Mouse (Mus musculus): ENCODE measurements around the gene Sbk2. TPM values are rescaled to one million over a fixed set of nuclear protein-coding genes. Genes with fewer than 3 reads are reported as not detected.
"Not testable (repeated sequence)": the region's sequence is repeated elsewhere in the genome, so short reads cannot be mapped to it uniquely, and the experiment has no call there.

The Sbk2 gene
- total RNA-seq (2014; rRNA removed) (0.49 TPM in 1 of 2 replicates, not detected in the other), polyA plus RNA-seq (2015; fragmentation: Nextera tagmentation; extraction: Ambion mirVana) (0.20 TPM in 1 of 2 replicates, not detected in the other)

DNA sequence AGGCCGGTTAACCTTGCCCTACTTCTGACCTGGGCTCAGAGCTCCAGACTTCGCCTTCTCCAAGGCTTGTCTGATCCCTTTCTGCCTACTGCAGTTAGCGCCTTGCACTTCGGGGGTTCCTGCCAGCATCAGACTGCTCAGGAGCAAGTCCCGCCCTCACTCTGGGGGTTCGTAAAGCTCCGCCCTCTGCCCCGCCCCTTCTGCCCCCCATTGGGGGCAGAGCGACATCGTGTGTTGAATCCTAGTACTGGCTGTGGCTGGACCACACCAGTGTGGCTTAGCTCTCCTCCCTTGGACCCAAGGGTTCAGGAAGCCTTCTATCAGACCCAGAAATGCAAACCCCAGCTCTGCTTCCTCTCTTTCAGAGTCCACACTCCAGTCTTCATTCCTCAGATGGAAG, at the start of gene Sbk2:
Sbk2 (minus strand) TSS at position 135 of the 400 bp plus-strand sequence.
- Histone ChIP-seq H3K36me3 (ENCODE audit: insufficient read depth, low read length) (no peaks in the 10 kb centered on the region), H3K9me3 (ENCODE audit: low read length) (no peaks in the 10 kb centered on the region), H3K4me2 (ENCODE audit: low read depth, low read length, poor library complexity, severe bottlenecking) (peak within 1 kb of the TSS; percentile 26), H3K27ac (ENCODE audit: low read depth, low read length) (no peak within 1 kb of the TSS), H3K27me3 (ENCODE audit: insufficient read depth, low read length) (no peaks in the 10 kb centered on the region), H3K4me1 (ENCODE audit: insufficient read depth, low read length) (no peaks in the 10 kb centered on the region), H3K9ac (replicated peaks; ENCODE audit: low read length, poor library complexity, severe bottlenecking) (no peak within 1 kb of the TSS; the same call in 1 of the 2 replicates), H3K4me3 (ENCODE audit: low read depth, low read length) (no peak within 1 kb of the TSS)
- ATAC-seq (ENCODE audit: low FRiP score) (peak; percentile 81), DNase-seq (ENCODE audit: low spot score) (peak; percentile 71)
- WGBS, result 7% methylated on average over 10 of the region's 10 CpGs
- TF ChIP-seq CTCF (IDR thresholded peaks at IDR 0.05), result peak; percentile 79

DNA sequence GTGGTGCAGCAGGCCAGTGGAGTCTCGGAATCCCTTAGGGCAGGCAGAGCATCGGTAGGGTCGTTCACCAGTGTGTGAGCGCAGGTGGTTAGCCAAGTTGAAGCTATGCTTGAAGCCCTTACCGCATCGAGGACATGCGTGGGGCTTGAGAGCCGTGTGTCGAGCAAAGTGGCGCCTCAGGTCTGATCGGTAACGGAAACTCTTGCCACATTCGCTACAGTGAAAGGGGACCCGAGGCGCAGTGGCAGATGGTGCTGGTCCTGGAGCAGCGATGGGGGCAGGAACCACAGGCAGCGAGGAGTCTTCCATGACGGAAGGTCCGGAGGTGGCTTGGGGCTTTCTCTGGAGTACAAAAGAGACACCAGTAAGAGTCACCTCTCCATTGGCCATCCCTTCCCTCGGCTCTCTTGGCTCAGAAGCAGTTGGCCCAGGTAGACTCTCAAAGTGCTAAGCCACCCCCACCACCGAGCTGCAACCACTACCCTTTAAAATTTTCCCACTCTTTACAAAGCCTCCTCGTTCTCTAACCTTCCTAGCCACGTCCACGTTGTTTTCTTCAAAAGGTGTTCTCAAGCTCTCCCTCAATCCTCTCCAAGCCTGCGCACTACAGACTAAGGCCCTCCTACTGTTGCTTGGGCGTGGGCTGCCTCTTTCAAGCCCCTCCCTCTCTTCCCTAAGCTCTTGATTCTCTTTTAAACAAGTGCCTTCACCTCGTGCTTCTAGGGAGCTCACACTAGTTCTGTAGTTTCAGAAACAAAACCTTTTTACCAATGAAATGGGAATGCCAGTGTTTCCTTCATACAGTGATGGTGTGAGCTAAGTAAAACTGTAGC, 48.7 kb upstream of the Sbk2 start:
- Histone ChIP-seq H3K27me3 (ENCODE audit: insufficient read depth, low read length) (no peaks in the 10 kb centered on the region), H3K4me3 (ENCODE audit: low read depth, low read length) (no peak overlapping the region), H3K9ac (replicated peaks; ENCODE audit: low read length, poor library complexity, severe bottlenecking) (no peak overlapping the region), H3K4me1 (ENCODE audit: insufficient read depth, low read length) (no peaks in the 10 kb centered on the region), H3K36me3 (ENCODE audit: insufficient read depth, low read length) (peaks cover 43% of the 10 kb centered on the region), H3K9me3 (ENCODE audit: low read length) (no peaks in the 10 kb centered on the region), H3K4me2 (ENCODE audit: low read depth, low read length, poor library complexity, severe bottlenecking) (no peak overlapping the region), H3K27ac (ENCODE audit: low read depth, low read length) (no peak overlapping the region)
- ATAC-seq (ENCODE audit: low FRiP score), result no peak
- WGBS, result 92% methylated on average over 27 of the region's 27 CpGs
- no peak for TF ChIP-seq CTCF (IDR thresholded peaks at IDR 0.05)
- DNase-seq (ENCODE audit: low spot score), result no peak

DNA sequence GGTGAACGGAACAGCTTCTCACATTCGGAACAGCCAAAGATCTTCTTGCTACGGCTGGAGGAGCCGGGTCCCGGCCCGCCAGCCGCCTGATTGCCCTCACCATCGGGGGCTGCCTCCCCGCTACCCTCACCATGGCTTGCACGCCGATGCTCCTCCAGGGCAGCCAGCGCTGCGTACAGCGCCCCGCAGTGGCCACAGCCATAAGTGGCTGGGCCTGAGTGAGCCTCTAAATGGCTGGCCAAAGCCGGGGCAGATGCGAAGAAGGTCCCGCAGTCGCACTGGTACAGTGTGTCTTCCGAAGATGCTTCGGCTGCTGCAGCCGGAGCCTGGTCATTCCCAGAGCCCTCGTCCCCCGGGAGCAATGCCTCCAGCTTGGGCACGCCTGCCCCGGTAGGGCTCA, 44.0 kb upstream of the Sbk2 start:
- 0 out of 2 replicates have a peak, but pooled peaks have one; percentile 10 for TF ChIP-seq CTCF (IDR thresholded peaks at IDR 0.05)
- WGBS, result 94% methylated on average over 26 of the region's 26 CpGs
- no peak for ATAC-seq (ENCODE audit: low FRiP score)

DNA sequence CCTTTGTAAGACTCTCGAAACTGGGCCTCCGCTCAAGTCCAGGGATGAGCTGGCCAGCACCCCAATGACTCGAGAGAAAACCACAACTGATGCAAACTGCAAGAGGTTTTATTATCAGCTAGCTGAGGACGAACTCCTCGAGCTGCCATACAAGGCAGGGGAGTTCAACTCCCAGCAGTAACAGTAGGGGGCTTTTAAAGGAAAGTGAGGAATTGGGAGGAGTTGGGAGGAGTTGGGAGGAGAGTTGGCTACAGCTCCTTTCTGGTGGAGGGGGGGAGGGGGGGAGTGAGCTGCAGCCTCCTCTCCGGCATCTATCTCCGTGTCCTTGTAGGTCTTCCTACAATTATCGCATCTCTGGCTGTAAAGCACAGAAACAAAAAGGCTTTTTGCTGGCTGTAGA, 38.7 kb upstream of the Sbk2 start:
- H3K4me3 ChIP-seq (ENCODE audit: low read depth, low read length); H3K27me3 ChIP-seq (ENCODE audit: insufficient read depth, low read length); H3K9ac ChIP-seq (replicated peaks; ENCODE audit: low read length, poor library complexity, severe bottlenecking); ATAC-seq (ENCODE audit: low FRiP score); H3K27ac ChIP-seq (ENCODE audit: low read depth, low read length); DNase-seq (ENCODE audit: low spot score); H3K9me3 ChIP-seq (ENCODE audit: low read length); H3K4me2 ChIP-seq (ENCODE audit: low read depth, low read length, poor library complexity, severe bottlenecking); H3K4me1 ChIP-seq (ENCODE audit: insufficient read depth, low read length): not testable (repeated sequence)
- 70% methylated on average over 8 of the region's 8 CpGs for WGBS
- peaks cover 11% of the 10 kb centered on the region for H3K36me3 ChIP-seq (ENCODE audit: insufficient read depth, low read length)

More for the DNA sequence above, 44.0 kb upstream of the Sbk2 start:
- no peak for DNase-seq (ENCODE audit: low spot score)
- no peak overlapping the region for H3K9ac ChIP-seq (replicated peaks; ENCODE audit: low read length, poor library complexity, severe bottlenecking)
- H3K4me3 ChIP-seq (ENCODE audit: low read depth, low read length), result no peak overlapping the region
- peaks cover 55% of the 10 kb centered on the region for H3K36me3 ChIP-seq (ENCODE audit: insufficient read depth, low read length)
- H3K4me2 ChIP-seq (ENCODE audit: low read depth, low read length, poor library complexity, severe bottlenecking), result no peak overlapping the region
- H3K27ac ChIP-seq (ENCODE audit: low read depth, low read length), result no peak overlapping the region
- no peaks in the 10 kb centered on the region for H3K27me3 ChIP-seq (ENCODE audit: insufficient read depth, low read length)
- no peaks in the 10 kb centered on the region for H3K4me1 ChIP-seq (ENCODE audit: insufficient read depth, low read length)
- H3K9me3 ChIP-seq (ENCODE audit: low read length), result no peaks in the 10 kb centered on the region

DNA sequence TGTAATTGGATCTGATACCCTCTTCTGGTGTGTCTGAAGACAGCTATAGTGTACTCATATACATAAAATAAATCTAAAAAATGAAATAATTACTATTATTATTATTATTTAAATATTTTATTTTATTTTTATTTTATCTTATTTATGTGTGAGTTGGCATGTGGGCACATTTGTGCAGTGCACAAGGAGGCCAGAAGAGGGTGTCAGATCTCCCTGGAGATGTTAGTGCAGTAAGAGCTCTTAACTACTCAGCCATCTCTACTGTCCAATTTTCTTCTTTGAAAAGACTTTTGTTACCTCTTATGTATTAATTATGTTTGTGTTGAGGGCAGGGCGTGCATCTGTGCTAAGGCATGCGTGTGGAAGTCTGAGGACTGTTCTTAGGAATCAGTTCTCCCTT, 35.7 kb upstream of the Sbk2 start:
- Histone ChIP-seq H3K9me3 (ENCODE audit: low read length) (no peaks in the 10 kb centered on the region), H3K27me3 (ENCODE audit: insufficient read depth, low read length) (no peaks in the 10 kb centered on the region), H3K4me2 (ENCODE audit: low read depth, low read length, poor library complexity, severe bottlenecking) (no peak overlapping the region), H3K9ac (replicated peaks; ENCODE audit: low read length, poor library complexity, severe bottlenecking) (no peak overlapping the region), H3K4me1 (ENCODE audit: insufficient read depth, low read length) (peaks cover 5% of the 10 kb centered on the region; the same call in 1 of the 2 replicates), H3K36me3 (ENCODE audit: insufficient read depth, low read length) (no peaks in the 10 kb centered on the region), H3K4me3 (ENCODE audit: low read depth, low read length) (no peak overlapping the region), H3K27ac (ENCODE audit: low read depth, low read length) (no peak overlapping the region)
- peak; percentile 48 for TF ChIP-seq CTCF (IDR thresholded peaks at IDR 0.05)
- DNase-seq (ENCODE audit: low spot score), result no peak
- WGBS, result 74% methylated on average over 2 of the region's 2 CpGs
- no peak for ATAC-seq (ENCODE audit: low FRiP score)

DNA sequence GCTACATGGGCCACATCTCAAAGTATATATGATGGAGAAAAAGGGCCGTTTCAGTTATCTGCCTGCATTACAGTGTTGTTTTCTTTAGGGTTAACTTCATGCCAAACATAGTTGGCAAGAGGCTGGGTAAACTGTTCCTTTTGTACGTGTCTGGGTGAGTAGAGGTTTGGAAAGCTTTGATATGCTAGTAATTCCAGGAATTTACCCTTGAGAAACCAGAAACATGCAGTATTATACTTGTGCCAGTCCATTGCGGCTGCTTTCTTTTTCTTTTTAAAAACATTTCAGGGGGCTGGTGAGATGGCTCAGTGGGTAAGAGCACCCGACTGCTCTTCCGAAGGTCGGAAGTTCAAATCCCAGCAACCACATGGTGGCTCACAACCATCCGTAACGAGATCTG, 32.7 kb upstream of the Sbk2 start:
- H3K27ac ChIP-seq (ENCODE audit: low read depth, low read length), result peak overlapping the region; percentile 88
- H3K4me3 ChIP-seq (ENCODE audit: low read depth, low read length), result peak overlapping the region; percentile 84
- H3K4me1 ChIP-seq (ENCODE audit: insufficient read depth, low read length), result peaks cover 14% of the 10 kb centered on the region
- peaks cover 12% of the 10 kb centered on the region for H3K36me3 ChIP-seq (ENCODE audit: insufficient read depth, low read length)
- H3K27me3 ChIP-seq (ENCODE audit: insufficient read depth, low read length), result no peaks in the 10 kb centered on the region
- H3K4me2 ChIP-seq (ENCODE audit: low read depth, low read length, poor library complexity, severe bottlenecking), result peak overlapping the region; percentile 91
- WGBS, result 61% methylated on average over 6 of the region's 8 CpGs
- DNase-seq (ENCODE audit: low spot score) (no peak), ATAC-seq (ENCODE audit: low FRiP score) (no peak)
- H3K9me3 ChIP-seq (ENCODE audit: low read length), result no peaks in the 10 kb centered on the region
- no peak for TF ChIP-seq CTCF (IDR thresholded peaks at IDR 0.05)
- H3K9ac ChIP-seq (replicated peaks; ENCODE audit: low read length, poor library complexity, severe bottlenecking), result peak overlapping the region; percentile 99

All from midbrain, postnatal 0 days (tissue).